Comparison of ENCODE assay signal across 34 mouse cellular contexts in the genomic region with DNA sequence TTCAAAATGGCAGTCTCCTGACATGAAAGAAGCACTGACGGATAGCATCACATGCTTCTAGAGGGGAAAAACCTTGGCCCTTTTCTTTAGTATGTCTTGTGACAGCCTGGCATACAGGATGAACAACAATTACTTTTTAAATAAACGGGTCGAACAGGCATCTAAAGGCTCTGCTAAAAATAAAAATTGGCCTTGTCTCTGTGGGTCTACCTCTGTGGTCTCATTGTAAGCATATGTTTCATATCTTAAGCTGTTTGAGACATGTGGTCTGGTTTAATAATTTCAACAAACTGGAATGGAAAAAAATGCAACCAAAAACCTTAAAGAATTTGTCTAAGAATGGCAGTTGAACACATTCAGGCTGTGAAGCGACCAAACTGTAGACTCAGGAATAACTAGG. TPM values are rescaled to one million over a fixed set of nuclear protein-coding genes. Genes with fewer than 3 reads are reported as not detected.
DNase-seq lines count a peak whose midpoint lies in the region; ATAC-seq and TF ChIP-seq lines count a peak whose summit lies in the region.
"Had no signal": no experiment of that assay in that cellular context is flagged by ENCODE, and none has a peak within 500 bp of the region (broad histone marks: within the 10 kb centered on the region; RNA-seq: fewer than 3 reads in every experiment).

No protein-coding gene starts in this region.

- H3K27me3 ChIP-seq in embryonic facial prominence, embryonic 13.5 days: no peaks in the 10 kb centered on the region
- no peaks in the 10 kb centered on the region for H3K27me3 ChIP-seq in embryonic facial prominence, embryonic 10.5 days (replicated peaks; ENCODE audit: low read depth, poor library complexity, severe bottlenecking)
- H3K27me3 ChIP-seq in lung, embryonic 15.5 days: no peaks in the 10 kb centered on the region
- H3K27me3 ChIP-seq: forebrain, embryonic 12.5 days; heart, embryonic 13.5 days; stomach, embryonic 15.5 days had no signal

- no peak for TF ChIP-seq CTCF in embryonic fibroblast, embryonic 13.5 days (IDR thresholded peaks at IDR 0.05; ENCODE audit: borderline replicate concordance, insufficient read depth, low read length)

- no peaks in the 10 kb centered on the region for H3K9me3 ChIP-seq in embryonic facial prominence, embryonic 13.5 days
- H3K9me3 ChIP-seq in embryonic facial prominence, embryonic 10.5 days: 0 out of 2 replicates have a peak, but pooled peaks cover 3% of the 10 kb centered on the region
- H3K9me3 ChIP-seq in lung, embryonic 15.5 days: 0 out of 2 replicates have a peak, but pooled peaks cover 3% of the 10 kb centered on the region
- H3K9me3 ChIP-seq: forebrain, embryonic 12.5 days; hindbrain, embryonic 10.5 days; stomach, embryonic 15.5 days had no signal

- H3K4me2 ChIP-seq in embryonic facial prominence, embryonic 13.5 days: no peak overlapping the region
- no peak overlapping the region for H3K4me2 ChIP-seq in lung, embryonic 15.5 days
- H3K4me2 ChIP-seq: forebrain, embryonic 12.5 days; heart, embryonic 13.5 days; liver, embryonic 11.5 days; midbrain, embryonic 11.5 days; stomach, embryonic 15.5 days had no signal

- no peak for ATAC-seq in embryonic facial prominence, embryonic 13.5 days (ENCODE audit: insufficient number of reproducible peaks, insufficient read depth, low FRiP score, low TSS enrichment, low read depth)
- ATAC-seq in lung, embryonic 15.5 days (ENCODE audit: borderline replicate concordance, extremely low read depth, low FRiP score, low TSS enrichment): peak; percentile 23; the same call in 1 of the 2 replicates
- ATAC-seq: forebrain, postnatal 0 days; hindbrain, embryonic 16.5 days had no signal

- no peak overlapping the region for H3K9ac ChIP-seq in embryonic facial prominence, embryonic 13.5 days
- no peak overlapping the region for H3K9ac ChIP-seq in lung, embryonic 15.5 days
- H3K9ac ChIP-seq: forebrain, embryonic 12.5 days; forebrain, postnatal 0 days; heart, embryonic 13.5 days; stomach, embryonic 15.5 days had no signal

- H3K27ac ChIP-seq in embryonic facial prominence, embryonic 13.5 days: peak overlapping the region; percentile 51
- no peak overlapping the region for H3K27ac ChIP-seq in embryonic facial prominence, embryonic 10.5 days (replicated peaks)
- H3K27ac ChIP-seq in lung, embryonic 15.5 days: no peak overlapping the region
- peak overlapping the region; percentile 95 for H3K27ac ChIP-seq in embryonic fibroblast, embryonic 13.5 days (ENCODE audit: insufficient read depth, low read length)
- H3K27ac ChIP-seq: forebrain, embryonic 12.5 days; heart, embryonic 13.5 days; hindbrain, embryonic 10.5 days; stomach, embryonic 15.5 days had no signal

- H3K4me1 ChIP-seq in embryonic facial prominence, embryonic 13.5 days: 0 out of 2 replicates have a peak, but pooled peaks cover 3% of the 10 kb centered on the region
- H3K4me1 ChIP-seq in embryonic facial prominence, embryonic 10.5 days: no peaks in the 10 kb centered on the region
- H3K4me1 ChIP-seq in lung, embryonic 15.5 days: no peaks in the 10 kb centered on the region; the same call in 1 of the 2 replicates
- H3K4me1 ChIP-seq in embryonic fibroblast, embryonic 13.5 days (ENCODE audit: control insufficient read depth, insufficient read depth, low read length): no peaks in the 10 kb centered on the region; the same call in 1 of the 2 replicates
- H3K4me1 ChIP-seq: forebrain, embryonic 12.5 days; heart, embryonic 13.5 days; hindbrain, embryonic 10.5 days; stomach, embryonic 15.5 days had no signal

- H3K36me3 ChIP-seq in embryonic facial prominence, embryonic 13.5 days: no peaks in the 10 kb centered on the region
- H3K36me3 ChIP-seq in embryonic facial prominence, embryonic 10.5 days (replicated peaks): no peaks in the 10 kb centered on the region
- no peaks in the 10 kb centered on the region for H3K36me3 ChIP-seq in lung, embryonic 15.5 days
- H3K36me3 ChIP-seq: forebrain, embryonic 12.5 days; heart, embryonic 13.5 days; hindbrain, embryonic 10.5 days; stomach, embryonic 15.5 days had no signal

- TF ChIP-seq POLR2A in embryonic fibroblast, embryonic 13.5 days (IDR thresholded peaks at IDR 0.05; ENCODE audit: low read depth, low read length): no peak

- no peak overlapping the region for H3K4me3 ChIP-seq in embryonic facial prominence, embryonic 13.5 days
- H3K4me3 ChIP-seq in embryonic facial prominence, embryonic 10.5 days: no peak overlapping the region
- H3K4me3 ChIP-seq in lung, embryonic 15.5 days: no peak overlapping the region
- H3K4me3 ChIP-seq in embryonic fibroblast, embryonic 13.5 days (ENCODE audit: insufficient read depth, low read length): no peak overlapping the region
- H3K4me3 ChIP-seq: erythroblast, embryonic 14.5 days; forebrain, embryonic 12.5 days; heart, embryonic 13.5 days; hindbrain, embryonic 10.5 days; stomach, embryonic 15.5 days had no signal

- WGBS in embryonic facial prominence, embryonic 13.5 days: 34% methylated on average over 4 of the region's 4 CpGs
- WGBS in embryonic facial prominence, embryonic 10.5 days: 74% methylated on average over 4 of the region's 4 CpGs
- WGBS in lung, embryonic 15.5 days: 31% methylated on average over 4 of the region's 4 CpGs

- no peak for DNase-seq in embryonic facial prominence, embryonic 10.5 days (ENCODE audit: low spot score)
- no peak for DNase-seq in lung, postnatal 10 days
- DNase-seq in right cerebral cortex, postnatal 36 days (ENCODE audit: low spot score in 2 of 2): no peak
- no peak for DNase-seq in c-Kit-positive CD71-positive TER-119-positive erythroid progenitor cells, embryonic 14.5 days (ENCODE audit: low spot score)
- DNase-seq in thymus, postnatal 36 days: no peak
- DNase-seq: adrenal gland, adult 2 months; adrenal gland, postnatal 36 days; cerebellum, adult 2 months; cerebellum, postnatal 14 days; forebrain, postnatal 0 days; heart, postnatal 10 days; kidney, adult 18-20 months; kidney, postnatal 4 days; left cerebral cortex, postnatal 4 days; lung, postnatal 36 days; retina, postnatal 1 day; right cerebral cortex, postnatal 14 days; thymus, postnatal 14 days had no signal

RNA-seq across cellular contexts. Expression of gene Cd200r3, which starts 27.4 kb away (rescaled TPM):
- polyA plus RNA-seq in embryonic facial prominence, embryonic 13.5 days (2015; fragmentation: Nextera tagmentation; extraction: Ambion mirVana): 0.22 TPM in 1 of 2 replicates, not detected in the other
- not detected in 2 replicates for polyA plus RNA-seq in embryonic facial prominence, embryonic 10.5 days (2016; fragmentation: Nextera tagmentation; extraction: Ambion mirVana)
- polyA plus RNA-seq in lung, embryonic 15.5 days (2015; fragmentation: Nextera tagmentation; extraction: Ambion mirVana): 0.40 and 0.49 TPM in 2 replicates
- polyA plus RNA-seq in embryonic fibroblast, embryonic 13.5 days (2011; ENCODE audit: insufficient read length, low read depth, missing spikeins): not detected in 2 replicates
- polyA plus RNA-seq: adrenal gland, adult 2 months; brain, embryonic 14.5 days; cerebellum, adult 2 months; cortical plate, adult 2 months; erythroblast, embryonic 14.5 days; forebrain, embryonic 12.5 days; hindbrain, embryonic 10.5 days; intestine, embryonic 14.5 days; midbrain, embryonic 11.5 days; midbrain, postnatal 0 days; neural tube, embryonic 14.5 days had no signal

Comparison
In these comparisons a context has a peak if more than half of its experiments do, and no peak if none do; other contexts are left out.
1. H3K27ac ChIP-seq: peak in embryonic facial prominence, embryonic 13.5 days (single experiment) and embryonic fibroblast, embryonic 13.5 days (single experiment); none in embryonic facial prominence, embryonic 10.5 days (single experiment) and lung, embryonic 15.5 days (single experiment).